Mouse (Mus musculus) C2C12 (cell line): ENCODE data around the gene Klf16. TPM values are rescaled to one million over a fixed set of nuclear protein-coding genes. Genes with fewer than 3 reads are reported as not detected.

ENCODE experiments used
- H3K27me3 ChIP-seq: one replicate; pipeline ENCODE4 v1.6.1; 2011; ENCODE audit not compliant: control insufficient read depth, insufficient read depth, insufficient read length
- H3K36me3 ChIP-seq: one replicate; pipeline ENCODE4 v1.6.1; 2011; ENCODE audit not compliant: control insufficient read depth, insufficient read depth
- H3K4me3 ChIP-seq: one replicate; pipeline ENCODE4 v1.5.1; 2011; ENCODE audit warnings: mild to moderate bottlenecking, control low read depth; ENCODE audit not compliant: poor library complexity, insufficient read depth, severe bottlenecking
- H3K79me2 ChIP-seq: one replicate; pipeline ENCODE4 v1.6.1; 2011; ENCODE audit not compliant: control insufficient read depth, insufficient read depth
- H3K79me3 ChIP-seq: one replicate; pipeline ENCODE4 v1.6.1; 2011; ENCODE audit warnings: low read depth, control low read depth
- H3ac ChIP-seq: one replicate; pipeline ENCODE3; 2011; ENCODE audit warnings: low read depth; ENCODE audit not compliant: control insufficient read depth, insufficient read length
- CEBPB ChIP-seq: IDR thresholded peaks from one replicate; pipeline ENCODE4 v1.6.1; 2011; ENCODE audit warnings: low read depth, mild to moderate bottlenecking, control low read depth, moderate library complexity
- CTCF ChIP-seq: IDR thresholded peaks from one replicate; pipeline ENCODE4 v1.5.1; 2011; ENCODE audit not compliant: control insufficient read depth, insufficient read depth, insufficient read length
- FOSL1 ChIP-seq: IDR thresholded peaks from one replicate; pipeline ENCODE4 v1.8.0; 2011; ENCODE audit warnings: mild to moderate bottlenecking, low read length; ENCODE audit not compliant: poor library complexity, insufficient read depth, severe bottlenecking
- MAX ChIP-seq: IDR thresholded peaks from one replicate; pipeline ENCODE4 v1.6.1; 2011; ENCODE audit warnings: mild to moderate bottlenecking, control low read depth
- MYOD1 ChIP-seq: IDR thresholded peaks from one replicate; pipeline ENCODE4 v1.6.1; 2011; ENCODE audit warnings: low read depth; ENCODE audit not compliant: control insufficient read depth, insufficient read length
- MYOG ChIP-seq: IDR thresholded peaks from one replicate; pipeline ENCODE4 v1.6.1; 2011; ENCODE audit not compliant: control insufficient read depth, insufficient read length; ENCODE audit errors: extremely low read depth
- USF1 ChIP-seq: IDR thresholded peaks from one replicate; pipeline ENCODE4 v1.6.1; 2011; ENCODE audit warnings: low read depth, mild to moderate bottlenecking, control low read depth, moderate library complexity
- polyA plus RNA-seq: library from polyadenylated mRNA; unstranded; fragments of >200 nt; fragmentation: generic; extraction: Trizol; gene quantifications from one replicate; pipeline ENCODE4 v1.2.1, GENCODE M21; 2012; ENCODE audit warnings: missing spikeins

The Klf16 gene
- polyA plus RNA-seq, 1 experiment = 21.0 TPM

GRCm38 (mm10) chr10:80578911-80579310, 1.8 kb upstream of the Klf16 start:
- TF ChIP-seq CTCF (peak; percentile 69), CEBPB (no peak)
- Histone ChIP-seq H3ac (peak overlapping the region; percentile 46), H3K79me3 (peaks cover 26% of the 10 kb centered on the region), H3K79me2 (peaks cover 32% of the 10 kb centered on the region), H3K36me3 (peaks cover 14% of the 10 kb centered on the region), H3K4me3 (no peak overlapping the region), H3K27me3 (no peaks in the 10 kb centered on the region)

GRCm38 (mm10) chr10:80578131-80578750, 1.1 kb upstream of the Klf16 start:
- Histone ChIP-seq H3K79me2 (peaks cover 38% of the 10 kb centered on the region), H3K27me3 (no peaks in the 10 kb centered on the region), H3ac (peak overlapping the region; percentile 68), H3K36me3 (peaks cover 8% of the 10 kb centered on the region), H3K4me3 (peak overlapping the region; percentile 87), H3K79me3 (peaks cover 32% of the 10 kb centered on the region)
- peak; percentile 54 for TF ChIP-seq MAX
- TF ChIP-seq MYOG = no peak
- peak; percentile 96 for TF ChIP-seq CTCF

GRCm38 (mm10) chr10:80576351-80577194, 548 bp downstream of the Klf16 start:
- H3K4me3 ChIP-seq = peak overlapping the region; percentile 87
- H3K27me3 ChIP-seq = no peaks in the 10 kb centered on the region
- peak overlapping the region; percentile 98 for H3ac ChIP-seq
- H3K36me3 ChIP-seq = peaks cover 7% of the 10 kb centered on the region
- TF ChIP-seq MYOD1 (no peak), USF1 (no peak), CEBPB (no peak), FOSL1 (no peak), MAX (peak; percentile 33), CTCF (no peak), MYOG (no peak)
- H3K79me2 ChIP-seq = peaks cover 55% of the 10 kb centered on the region
- peaks cover 49% of the 10 kb centered on the region for H3K79me3 ChIP-seq

GRCm38 (mm10) chr10:80575925-80576324, 1.2 kb downstream of the Klf16 start:
- H3K79me2 ChIP-seq = peaks cover 62% of the 10 kb centered on the region
- H3K4me3 ChIP-seq = peak overlapping the region; percentile 87
- no peaks in the 10 kb centered on the region for H3K27me3 ChIP-seq
- peaks cover 7% of the 10 kb centered on the region for H3K36me3 ChIP-seq
- TF ChIP-seq MAX = no peak
- TF ChIP-seq FOSL1 = no peak
- TF ChIP-seq MYOD1 = no peak
- TF ChIP-seq USF1 = no peak
- no peak for TF ChIP-seq CTCF
- no peak for TF ChIP-seq CEBPB
- TF ChIP-seq MYOG = no peak
- peak overlapping the region; percentile 98 for H3ac ChIP-seq
- peaks cover 55% of the 10 kb centered on the region for H3K79me3 ChIP-seq

GRCm38 (mm10) chr10:80574896-80575295, 2.2 kb downstream of the Klf16 start:
- Histone ChIP-seq H3K79me3 (peaks cover 65% of the 10 kb centered on the region), H3K79me2 (peaks cover 72% of the 10 kb centered on the region), H3K4me3 (no peak overlapping the region), H3ac (no peak overlapping the region), H3K27me3 (no peaks in the 10 kb centered on the region), H3K36me3 (peaks cover 7% of the 10 kb centered on the region)
- no peak for TF ChIP-seq MAX
- TF ChIP-seq CTCF = no peak
- no peak for TF ChIP-seq USF1
- TF ChIP-seq MYOG = no peak
- TF ChIP-seq CEBPB = no peak
- no peak for TF ChIP-seq MYOD1
- no peak for TF ChIP-seq FOSL1

- Histone ChIP-seq H3K79me3 (peaks cover 70% of the 10 kb centered on the region), H3ac (no peak overlapping the region), H3K36me3 (peaks cover 7% of the 10 kb centered on the region), H3K79me2 (peaks cover 81% of the 10 kb centered on the region), H3K4me3 (no peak overlapping the region), H3K27me3 (no peaks in the 10 kb centered on the region)
- TF ChIP-seq MAX (no peak), FOSL1 (no peak), MYOG (no peak), CTCF (no peak), USF1 (no peak), MYOD1 (no peak)
Observed at GRCm38 (mm10) chr10:80573944-80574343, 3.2 kb downstream of the Klf16 start.
